Mouse (Mus musculus): ENCODE results near the gene Mok.
A peak's percentile ranks its signal among the peaks of the same experiment; 100 is the strongest.

Gene Mok

DNA sequence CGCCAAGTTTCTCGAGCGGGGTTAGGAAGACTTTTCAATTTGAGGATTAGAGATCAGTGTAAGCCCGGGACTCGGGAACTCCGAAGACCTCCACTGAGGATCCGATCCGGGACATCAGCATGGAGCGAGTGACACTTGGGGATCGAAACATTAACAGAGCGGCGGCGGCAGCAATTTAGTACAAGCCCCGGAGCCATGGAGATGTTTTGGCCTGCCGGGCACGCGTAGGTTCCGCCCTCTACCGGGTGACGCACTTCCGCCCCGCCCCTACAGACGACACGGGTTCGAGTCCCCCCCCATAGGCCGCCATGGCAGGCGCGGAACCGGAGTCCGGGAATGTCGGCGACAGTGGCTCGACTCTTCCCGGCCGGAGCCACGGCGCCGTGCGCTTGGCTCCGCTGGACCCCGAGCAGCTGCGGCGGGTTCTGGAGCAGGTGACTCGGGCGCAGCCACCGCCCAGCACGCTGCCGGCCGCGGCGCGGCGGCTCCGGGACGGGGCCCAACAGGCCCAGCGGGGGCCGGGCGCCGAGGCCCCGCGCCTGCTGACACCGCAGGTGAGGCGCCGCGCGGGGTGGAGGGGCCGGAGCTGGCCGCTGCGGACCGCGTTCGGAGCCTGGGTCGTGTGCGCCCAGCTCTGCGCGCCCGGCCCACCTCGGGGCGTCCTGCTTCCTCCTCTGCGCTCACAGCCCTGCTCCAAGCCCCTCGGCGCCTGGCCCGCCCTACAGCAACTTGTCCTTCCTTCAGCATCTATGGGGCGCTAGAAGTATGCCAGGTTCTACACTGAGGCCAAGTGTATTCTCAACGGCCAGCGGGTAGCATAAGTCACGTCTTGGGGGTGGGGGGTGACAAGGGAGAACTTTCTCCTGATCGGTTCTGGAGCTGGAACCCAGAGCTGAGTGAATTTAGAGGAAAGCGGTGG is 9.5 kb upstream of the Mok start, which contains the start of gene Zfp839:
Zfp839 (plus strand) TSS at position 244 of the 919 bp plus-strand sequence.
- DNase-seq (ENCODE audit: low read depth): peak; percentile 89

- DNase-seq (ENCODE audit: low read depth): no peak
Measured at GRCm38 (mm10) chr12:110846191-110846765, 5.5 kb upstream of the Mok start.

DNA sequence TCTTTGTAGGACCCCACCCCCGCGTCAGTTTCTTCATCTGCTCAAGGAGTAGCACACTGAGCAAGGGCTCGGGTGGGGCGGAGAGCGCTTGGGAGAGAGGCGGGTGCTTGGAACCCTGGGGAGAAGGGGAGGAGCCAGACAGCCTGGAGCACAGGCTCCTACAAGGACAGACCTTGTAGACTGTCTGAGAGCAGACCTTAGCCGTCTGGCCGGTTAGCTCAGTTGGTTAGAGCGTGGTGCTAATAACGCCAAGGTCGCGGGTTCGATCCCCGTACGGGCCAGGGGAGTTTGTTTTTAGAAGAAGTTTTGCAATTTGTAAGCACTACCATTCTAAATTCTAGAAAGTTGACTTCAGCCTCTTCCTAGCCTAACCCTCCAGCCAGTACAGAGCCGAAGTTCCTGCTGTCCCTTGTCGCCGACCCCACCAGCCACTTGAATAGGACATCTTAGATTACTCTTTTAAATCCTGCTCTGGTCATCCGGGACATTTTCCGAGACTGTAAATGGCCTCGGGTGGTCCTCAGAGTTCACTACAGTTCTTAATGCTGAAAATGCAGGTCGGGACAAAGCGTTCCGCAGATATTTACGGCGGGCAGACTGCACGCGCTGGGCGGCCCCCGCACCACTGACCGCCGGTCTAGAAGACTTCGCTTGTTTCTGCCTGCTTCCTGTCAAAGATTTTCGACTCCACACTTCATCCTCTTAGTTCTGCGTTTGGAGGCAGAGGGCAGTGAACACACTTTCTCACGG is 4.6 kb upstream of the Mok start:
- DNase-seq (ENCODE audit: low read depth): peak; percentile 97

- peak; percentile 75 for DNase-seq (ENCODE audit: low read depth)
Measured at GRCm38 (mm10) chr12:110844227-110845130, 3.7 kb upstream of the Mok start.

DNA sequence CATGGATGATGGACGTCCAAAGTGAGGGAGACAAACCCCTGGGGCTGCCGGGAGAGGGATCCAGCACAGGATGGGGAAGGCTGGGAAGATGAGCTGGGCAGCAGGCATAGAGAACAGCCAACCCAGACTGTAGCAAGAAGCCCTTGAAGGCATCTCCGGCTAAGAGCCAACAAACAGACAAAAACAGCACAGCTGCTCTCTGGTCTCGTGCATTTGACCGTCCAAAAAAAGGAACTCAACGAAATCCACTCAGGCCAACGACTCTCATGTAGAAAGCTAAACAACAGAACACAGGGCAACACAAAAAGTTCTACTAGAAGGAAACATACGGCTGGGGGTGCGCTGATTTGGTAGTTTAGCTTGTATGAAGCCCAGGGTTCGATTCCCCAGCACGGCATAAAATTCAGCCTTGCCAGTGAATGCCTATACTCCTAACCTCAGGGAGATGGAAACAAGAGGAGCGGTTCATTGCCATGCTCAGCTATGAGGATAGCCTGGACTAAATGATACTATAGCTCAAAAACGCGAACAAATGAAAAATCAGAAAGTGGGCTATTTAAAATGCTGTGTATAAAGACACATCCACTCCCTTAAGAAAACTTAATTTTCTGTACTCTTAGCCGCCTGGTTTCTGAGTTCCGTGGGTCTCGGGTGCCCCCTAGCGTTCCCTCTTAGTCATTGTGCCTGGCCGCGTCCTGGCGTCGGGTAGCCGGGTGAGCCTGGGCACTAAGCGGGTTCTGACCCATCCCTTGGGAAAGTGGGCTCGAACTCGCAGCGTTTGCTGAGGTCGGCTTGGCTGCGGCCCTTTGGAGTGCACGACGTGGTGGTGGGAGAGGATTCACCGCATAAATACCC is 2.7 kb upstream of the Mok start:
- peak; percentile 92 for DNase-seq (ENCODE audit: low read depth)

- DNase-seq (ENCODE audit: low read depth): peak; percentile 57
Measured at GRCm38 (mm10) chr12:110841731-110842493, 1.2 kb upstream of the Mok start.

- DNase-seq (ENCODE audit: low read depth): no peak
Measured at GRCm38 (mm10) chr12:110837850-110838249, 2.9 kb downstream of the Mok start.

- no peak for DNase-seq (ENCODE audit: low read depth)
Measured at GRCm38 (mm10) chr12:110837192-110837841, 3.4 kb downstream of the Mok start.

DNA sequence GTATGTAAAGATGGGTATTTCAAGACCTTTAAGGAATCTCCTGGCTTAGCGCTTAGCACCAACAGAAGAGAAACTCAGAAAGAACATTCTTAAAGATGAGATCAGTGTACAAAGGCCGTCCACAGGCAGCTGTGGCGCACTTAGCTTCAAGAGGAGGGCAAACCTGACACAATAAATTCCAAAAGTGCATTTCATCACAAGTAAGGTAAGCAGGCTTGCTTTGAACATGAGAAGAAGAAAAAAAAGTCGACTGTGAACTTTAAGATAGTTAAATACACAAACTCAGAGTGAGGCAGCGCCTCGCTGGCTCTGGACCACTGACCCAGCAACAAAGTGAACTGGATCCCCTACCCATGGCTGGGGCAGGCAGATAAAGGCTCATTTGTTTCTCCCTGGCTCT is 4.0 kb downstream of the Mok start:
- DNase-seq (ENCODE audit: low read depth): no peak

- DNase-seq (ENCODE audit: low read depth): no peak
Measured at GRCm38 (mm10) chr12:110835182-110835581, 5.6 kb downstream of the Mok start.

DNA sequence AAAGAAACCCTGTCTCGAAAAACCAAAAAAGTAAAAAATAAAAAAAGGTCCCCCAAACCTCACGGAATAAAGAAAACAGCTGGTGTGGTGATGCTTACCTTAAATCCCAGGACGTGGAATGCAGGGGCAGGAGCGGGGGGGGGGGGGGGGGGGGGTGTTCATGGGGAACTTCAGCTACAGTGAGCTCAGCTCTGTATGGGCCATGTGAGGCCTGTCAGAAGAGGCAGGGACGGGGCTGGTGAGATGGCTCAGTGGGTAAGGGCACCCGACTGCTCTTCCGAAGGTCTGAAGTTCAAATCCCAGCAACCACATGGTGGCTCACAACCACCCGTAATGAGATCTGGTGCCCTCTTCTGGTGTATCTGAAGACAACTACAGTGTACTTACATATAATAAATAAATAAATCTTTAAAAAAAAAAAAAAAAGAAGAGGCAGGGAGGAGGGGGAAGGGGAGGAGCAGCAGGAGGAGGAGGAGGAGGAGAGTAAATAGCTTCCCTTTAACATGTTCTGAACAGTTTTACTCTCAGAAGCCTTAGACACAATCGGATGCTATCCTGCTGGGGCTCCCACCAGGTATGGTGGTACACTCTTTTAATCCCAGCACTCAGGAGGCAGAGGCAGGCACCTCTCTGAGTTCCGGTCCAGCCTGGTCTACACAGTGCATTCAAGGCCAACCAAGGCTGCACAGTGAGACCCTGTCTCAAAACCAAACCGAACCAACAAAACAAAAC is 10.3 kb downstream of the Mok start:
- DNase-seq (ENCODE audit: low read depth): no peak

GRCm38 (mm10) chr12:110828908-110829307 is 11.8 kb downstream of the Mok start:
- no peak for DNase-seq (ENCODE audit: low read depth)

DNA sequence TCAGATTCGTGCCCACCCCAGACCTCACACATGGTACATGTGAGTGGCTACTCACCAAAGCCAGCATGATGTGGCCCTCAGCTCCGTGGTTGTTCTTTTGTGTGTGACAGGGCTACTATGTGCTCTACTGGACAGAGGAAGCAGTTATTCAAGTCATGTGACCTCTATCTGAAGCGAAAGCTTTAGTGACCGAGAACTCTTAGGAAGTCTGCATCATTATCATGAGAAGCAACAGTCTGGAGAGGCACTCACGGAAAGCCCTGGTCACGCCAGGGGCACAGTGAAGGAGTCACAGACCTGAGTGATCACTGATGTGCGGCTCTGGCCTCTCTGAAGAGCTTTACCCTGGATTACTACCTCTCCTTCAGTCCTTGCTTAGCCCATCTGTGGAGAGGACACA is 18.4 kb downstream of the Mok start:
- no peak for DNase-seq (ENCODE audit: low read depth)

GRCm38 (mm10) chr12:110821787-110822186 is 19.0 kb downstream of the Mok start:
- no peak for DNase-seq (ENCODE audit: low read depth)

DNA sequence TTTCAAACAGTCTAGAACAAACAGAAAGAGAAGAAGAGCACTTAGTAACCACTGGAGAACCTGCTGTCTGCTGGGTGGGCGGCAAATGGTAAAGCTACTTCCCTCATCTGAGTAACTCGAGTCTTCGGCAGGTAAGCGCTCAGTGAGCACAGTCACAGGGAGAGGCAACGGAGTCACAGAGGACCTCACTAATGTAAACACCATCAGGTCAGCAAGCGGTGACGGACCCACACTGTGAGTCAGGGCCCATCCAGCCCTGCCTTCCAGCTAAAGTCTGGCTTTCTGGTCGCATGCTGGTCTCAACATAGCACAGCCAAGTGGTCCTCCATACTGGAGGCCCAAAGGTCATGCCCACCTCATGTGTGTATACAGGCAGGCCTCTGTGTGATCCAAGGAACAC is 21.4 kb downstream of the Mok start:
- no peak for DNase-seq (ENCODE audit: low read depth)

- DNase-seq (ENCODE audit: low read depth): peak; percentile 41
Measured at GRCm38 (mm10) chr12:110816833-110817232, 23.9 kb downstream of the Mok start.

DNA sequence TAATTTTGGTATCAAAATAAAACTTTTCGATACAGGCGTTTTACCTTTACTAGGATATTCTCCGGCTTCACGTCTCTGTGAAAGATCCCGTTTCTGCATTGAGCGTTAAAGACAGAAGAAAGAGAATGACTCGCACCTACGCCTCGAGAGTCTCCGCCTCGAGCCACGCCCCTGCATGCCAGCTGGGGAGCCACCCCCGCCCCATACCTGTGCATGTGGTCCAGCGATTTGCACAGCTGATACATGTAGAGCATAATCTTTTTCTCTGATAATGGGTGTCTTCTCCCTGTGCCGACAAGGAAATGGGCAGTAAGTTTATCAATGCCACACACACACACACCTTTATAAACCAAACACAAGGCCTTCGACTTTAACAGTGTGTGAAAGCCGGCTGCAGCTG is 25.8 kb downstream of the Mok start:
- no peak for DNase-seq (ENCODE audit: low read depth)

- no peak for DNase-seq (ENCODE audit: low read depth)
Measured at GRCm38 (mm10) chr12:110813624-110814023, 27.1 kb downstream of the Mok start.

DNA sequence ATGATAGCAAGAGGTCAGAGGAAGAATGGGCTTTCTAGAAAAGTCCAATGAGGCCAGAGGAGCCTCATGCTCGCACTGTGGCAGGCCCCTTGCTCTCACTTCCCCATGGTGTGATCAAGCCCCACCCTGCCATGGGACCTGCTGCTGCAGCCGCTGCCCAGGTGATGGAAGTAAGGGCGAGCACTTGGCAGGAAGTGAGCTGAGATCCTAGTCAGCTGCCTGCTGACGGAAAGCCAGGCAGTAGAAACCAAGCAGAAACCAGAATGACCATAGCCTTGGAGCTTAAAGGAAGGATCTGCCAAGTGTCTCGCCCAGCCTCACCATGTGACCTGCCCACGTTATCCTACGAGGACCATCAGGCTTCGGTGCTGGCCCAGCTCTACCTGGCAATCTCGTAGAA is 27.6 kb downstream of the Mok start:
- no peak for DNase-seq (ENCODE audit: low read depth)

Data from NIH3T3 (cell line).